In the genomic region with DNA sequence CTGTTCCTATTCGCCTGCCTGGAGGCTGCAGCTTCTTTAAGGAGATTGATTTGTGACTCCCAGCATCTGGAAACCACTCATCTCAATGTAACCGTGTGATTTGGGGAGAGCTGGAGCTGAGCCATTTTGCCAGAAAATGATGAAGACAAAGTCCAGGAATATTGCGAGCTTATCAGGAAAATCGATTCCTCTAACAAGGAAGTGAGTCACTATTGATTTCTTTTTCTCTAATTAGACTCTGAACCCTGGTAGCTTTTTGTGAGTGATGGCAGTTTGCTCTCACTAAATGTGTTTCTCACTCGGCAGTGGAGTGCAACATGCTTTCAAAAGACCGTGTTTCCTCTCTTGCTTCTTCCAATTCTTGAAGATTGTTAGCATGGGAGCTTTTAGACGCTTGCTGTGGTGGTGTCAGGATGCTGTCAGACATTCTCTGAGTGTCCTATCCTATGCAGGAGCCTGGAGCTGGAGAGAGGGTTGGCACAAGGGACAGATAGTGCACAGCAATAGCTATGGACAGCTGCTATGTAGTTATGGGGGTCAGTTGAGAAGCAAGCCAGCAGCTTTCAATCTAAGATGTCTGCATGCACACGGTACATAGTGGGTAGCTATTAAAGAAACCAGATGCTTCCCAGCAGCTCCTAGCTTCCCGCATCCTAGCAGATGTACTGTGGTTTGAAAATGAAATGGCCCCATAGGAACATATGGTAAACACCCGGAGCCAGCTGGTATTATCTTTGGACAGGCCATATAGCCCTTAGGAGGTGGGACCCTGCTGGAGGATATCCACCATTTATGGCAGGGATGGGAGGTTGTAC, we compare ENCODE assay signal across 11 mouse cellular contexts. TPM values are rescaled to one million over a fixed set of nuclear protein-coding genes. Genes with fewer than 3 reads are reported as not detected.
DNase-seq lines count a peak whose midpoint lies in the region; ATAC-seq and TF ChIP-seq lines count a peak whose summit lies in the region.
"Had no signal": no experiment of that assay in that cellular context is flagged by ENCODE, and none has a peak within 500 bp of the region (broad histone marks: within the 10 kb centered on the region; RNA-seq: fewer than 3 reads in every experiment).

No protein-coding gene starts in this region.

- no peak overlapping the region for H3K4me2 ChIP-seq in lung, embryonic 14.5 days
- H3K4me2 ChIP-seq in hindbrain, embryonic 14.5 days (replicated peaks): no peak overlapping the region
- no peak overlapping the region for H3K4me2 ChIP-seq in intestine, embryonic 16.5 days (ENCODE audit: low read depth, low read length)
- H3K4me2 ChIP-seq in neural tube, embryonic 13.5 days: no peak overlapping the region
- H3K4me2 ChIP-seq: forebrain, embryonic 13.5 days; kidney, embryonic 15.5 days; lung, embryonic 15.5 days had no signal

- no peaks in the 10 kb centered on the region for H3K9me3 ChIP-seq in lung, embryonic 14.5 days (ENCODE audit: low read depth, low read length)
- no peaks in the 10 kb centered on the region for H3K9me3 ChIP-seq in hindbrain, embryonic 14.5 days (ENCODE audit: control insufficient read depth, low read length)
- H3K9me3 ChIP-seq in intestine, embryonic 16.5 days (ENCODE audit: control insufficient read depth, low read length): no peaks in the 10 kb centered on the region
- H3K9me3 ChIP-seq in neural tube, embryonic 13.5 days: no peaks in the 10 kb centered on the region
- no peaks in the 10 kb centered on the region for H3K9me3 ChIP-seq in forebrain, embryonic 10.5 days
- H3K9me3 ChIP-seq: forebrain, embryonic 13.5 days; kidney, embryonic 15.5 days; lung, embryonic 15.5 days had no signal

- H3K4me1 ChIP-seq in lung, embryonic 14.5 days (ENCODE audit: insufficient read depth): no peaks in the 10 kb centered on the region
- H3K4me1 ChIP-seq in hindbrain, embryonic 14.5 days (replicated peaks; ENCODE audit: control insufficient read depth, insufficient read depth, low read length): no peaks in the 10 kb centered on the region
- no peaks in the 10 kb centered on the region for H3K4me1 ChIP-seq in intestine, embryonic 16.5 days (ENCODE audit: control insufficient read depth, insufficient read depth, low read length)
- H3K4me1 ChIP-seq in neural tube, embryonic 13.5 days (replicated peaks): peaks cover 11% of the 10 kb centered on the region
- no peaks in the 10 kb centered on the region; the same call in 1 of the 2 replicates for H3K4me1 ChIP-seq in forebrain, embryonic 10.5 days
- H3K4me1 ChIP-seq: forebrain, embryonic 13.5 days; kidney, embryonic 15.5 days; lung, embryonic 15.5 days had no signal

- H3K9ac ChIP-seq in lung, embryonic 14.5 days: no peak overlapping the region
- H3K9ac ChIP-seq in hindbrain, embryonic 14.5 days: no peak overlapping the region
- no peak overlapping the region for H3K9ac ChIP-seq in intestine, embryonic 16.5 days (ENCODE audit: low read depth, low read length)
- no peak overlapping the region for H3K9ac ChIP-seq in neural tube, embryonic 13.5 days
- H3K9ac ChIP-seq: forebrain, embryonic 13.5 days; kidney, embryonic 15.5 days; lung, embryonic 15.5 days had no signal

- no peaks in the 10 kb centered on the region for H3K27me3 ChIP-seq in lung, embryonic 14.5 days (ENCODE audit: insufficient read depth, low read length)
- no peaks in the 10 kb centered on the region for H3K27me3 ChIP-seq in hindbrain, embryonic 14.5 days (ENCODE audit: control insufficient read depth, insufficient read depth, low read length)
- no peaks in the 10 kb centered on the region for H3K27me3 ChIP-seq in intestine, embryonic 16.5 days (replicated peaks; ENCODE audit: control insufficient read depth, insufficient read depth, low read length)
- H3K27me3 ChIP-seq in neural tube, embryonic 13.5 days: no peaks in the 10 kb centered on the region
- H3K27me3 ChIP-seq in forebrain, embryonic 10.5 days (ENCODE audit: poor library complexity, severe bottlenecking): no peaks in the 10 kb centered on the region
- H3K27me3 ChIP-seq: forebrain, embryonic 13.5 days; kidney, embryonic 15.5 days; lung, embryonic 15.5 days had no signal

- 49% methylated on average over 10 of the region's 10 CpGs for whole genome bisulfite sequencing in lung, embryonic 14.5 days
- 67% methylated on average over 10 of the region's 10 CpGs for WGBS in hindbrain, embryonic 14.5 days
- WGBS in intestine, embryonic 16.5 days: 48% methylated on average over 10 of the region's 10 CpGs
- WGBS in neural tube, embryonic 13.5 days: 59% methylated on average over 10 of the region's 10 CpGs
- 87% methylated on average over 10 of the region's 10 CpGs for WGBS in forebrain, embryonic 10.5 days

- ATAC-seq in lung, embryonic 14.5 days (ENCODE audit: insufficient read depth): no peak
- no peak for ATAC-seq in hindbrain, embryonic 14.5 days (ENCODE audit: low FRiP score)
- peak; percentile 73 for ATAC-seq in intestine, embryonic 16.5 days
- ATAC-seq in neural tube, embryonic 13.5 days (ENCODE audit: low read depth): 0 out of 2 replicates have a peak, but pooled peaks have one; percentile 32
- ATAC-seq: forebrain, embryonic 13.5 days had no signal

- no peaks in the 10 kb centered on the region for H3K36me3 ChIP-seq in lung, embryonic 14.5 days (ENCODE audit: insufficient read depth)
- no peaks in the 10 kb centered on the region for H3K36me3 ChIP-seq in hindbrain, embryonic 14.5 days (replicated peaks; ENCODE audit: control insufficient read depth, insufficient read depth)
- H3K36me3 ChIP-seq in intestine, embryonic 16.5 days (ENCODE audit: control insufficient read depth, insufficient read depth, low read length): no peaks in the 10 kb centered on the region
- H3K36me3 ChIP-seq in neural tube, embryonic 13.5 days: no peaks in the 10 kb centered on the region
- no peaks in the 10 kb centered on the region for H3K36me3 ChIP-seq in forebrain, embryonic 10.5 days (replicated peaks)
- H3K36me3 ChIP-seq: kidney, embryonic 15.5 days; lung, embryonic 15.5 days had no signal

- peak; percentile 4 for DNase-seq in lung, embryonic 14.5 days
- no peak for DNase-seq in lung, postnatal 14 days
- peak; percentile 28 for DNase-seq in hindbrain, embryonic 14.5 days (ENCODE audit: low spot score)
- no peak for DNase-seq in adipocyte (ENCODE audit: low spot score)
- no peak for DNase-seq in forebrain, embryonic 10.5 days (ENCODE audit: extremely low spot score, low spot score)
- DNase-seq: gastrocnemius, postnatal 25 days had no signal

- no peak overlapping the region for H3K27ac ChIP-seq in lung, embryonic 14.5 days (ENCODE audit: low read depth)
- no peak overlapping the region for H3K27ac ChIP-seq in hindbrain, embryonic 14.5 days
- H3K27ac ChIP-seq in intestine, embryonic 16.5 days (ENCODE audit: low read length): 0 out of 2 replicates have a peak overlapping the region, but pooled peaks have one; percentile 20
- peak overlapping the region; percentile 67 for H3K27ac ChIP-seq in neural tube, embryonic 13.5 days (replicated peaks)
- no peak overlapping the region for H3K27ac ChIP-seq in forebrain, embryonic 10.5 days
- H3K27ac ChIP-seq: forebrain, embryonic 13.5 days; kidney, embryonic 15.5 days; lung, embryonic 15.5 days had no signal

- H3K4me3 ChIP-seq in lung, embryonic 14.5 days (ENCODE audit: low read depth, low read length): no peak overlapping the region
- no peak overlapping the region for H3K4me3 ChIP-seq in hindbrain, embryonic 14.5 days (replicated peaks; ENCODE audit: low read length)
- H3K4me3 ChIP-seq in intestine, embryonic 16.5 days (ENCODE audit: low read length): no peak overlapping the region
- H3K4me3 ChIP-seq in neural tube, embryonic 13.5 days: no peak overlapping the region
- H3K4me3 ChIP-seq in forebrain, embryonic 10.5 days: no peak overlapping the region
- H3K4me3 ChIP-seq: forebrain, embryonic 13.5 days; kidney, embryonic 15.5 days; lung, embryonic 15.5 days had no signal

- TF ChIP-seq CTCF in lung, embryonic 14.5 days (IDR thresholded peaks at IDR 0.05; ENCODE audit: low read depth): no peak

RNA-seq across cellular contexts. Expression of a gene that starts 49.5 kb away (rescaled TPM):
- polyA plus RNA-seq in lung, embryonic 14.5 days (2014; fragmentation: Nextera tagmentation; extraction: Ambion mirVana): 0.12 and 0.16 TPM in 2 replicates
- polyA plus RNA-seq in hindbrain, embryonic 14.5 days (2014; fragmentation: Nextera tagmentation; extraction: Ambion mirVana): 5.8 and 10.8 TPM in 2 replicates
- 2.8 and 2.9 TPM in 2 replicates for polyA plus RNA-seq in intestine, embryonic 16.5 days (2015; fragmentation: Nextera tagmentation; extraction: Ambion mirVana)
- 8.1 and 10.1 TPM in 2 replicates for polyA plus RNA-seq in neural tube, embryonic 13.5 days (2015; fragmentation: Nextera tagmentation; extraction: Ambion mirVana)
- polyA plus RNA-seq in forebrain, embryonic 10.5 days (2016; fragmentation: Nextera tagmentation; extraction: Ambion mirVana): 0.22 and 0.52 TPM in 2 replicates

Comparison
In these comparisons a context has a peak if more than half of its experiments do, and no peak if none do; other contexts are left out.
1. DNase-seq: peak in lung, embryonic 14.5 days (single experiment) and hindbrain, embryonic 14.5 days (single experiment); none in lung, postnatal 14 days (single experiment), adipocyte (single experiment) and forebrain, embryonic 10.5 days (single experiment).
2. ATAC-seq: peak in intestine, embryonic 16.5 days (single experiment) and neural tube, embryonic 13.5 days (single experiment); none in lung, embryonic 14.5 days (single experiment) and hindbrain, embryonic 14.5 days (single experiment).
3. H3K27ac ChIP-seq: peak in intestine, embryonic 16.5 days (single experiment) and neural tube, embryonic 13.5 days (single experiment); none in lung, embryonic 14.5 days (single experiment), hindbrain, embryonic 14.5 days (single experiment) and forebrain, embryonic 10.5 days (single experiment).